Mouse (Mus musculus): ENCODE measurements at regions not wholly inside any gene's neighbourhood (a gene's known extent, or its start where the extent isn't known, plus 50 kb on each side); places are given as distances from the start of the nearest gene placed in this dataset.
A peak's percentile ranks its signal among the peaks of the same experiment; 100 is the strongest.

- intact Hi-C loops (cut with DNase I) = no loop called here
- TF ChIP-seq CTCF (IDR thresholded peaks at IDR 0.05) (no peak), POLR2A (IDR thresholded peaks at IDR 0.05; ENCODE audit: insufficient read depth, low read depth, low read length) (no peak), EP300 (IDR thresholded peaks at IDR 0.05; ENCODE audit: insufficient read depth, low read depth, low read length) (no peak)
- Histone ChIP-seq H3K27me3 (ENCODE audit: control insufficient read depth, insufficient read depth, low read length) (no peaks in the 10 kb centered on the region), H3K36me3 (ENCODE audit: control insufficient read depth, insufficient read depth, low read length) (no peaks in the 10 kb centered on the region), H3K4me1 (ENCODE audit: control insufficient read depth, insufficient read depth, low read length) (no peaks in the 10 kb centered on the region), H3K9ac (ENCODE audit: low read depth, low read length) (no peak overlapping the region), H3K79me2 (replicated peaks; ENCODE audit: control insufficient read depth, insufficient read depth, low read length) (no peaks in the 10 kb centered on the region), H3K4me3 (no peak overlapping the region), H3K27ac (no peak overlapping the region)
- WGBS = 84% methylated on average over 4 of the region's 4 CpGs
- DNase-seq = no peak
Measured at GRCm38 (mm10) chr11:25321494-25321893, 889.1 kb downstream of the 5730522E02Rik start.

GRCm38 (mm10) chr11:25314645-25315044 lies 895.9 kb downstream of the 5730522E02Rik start:
- H3K27me3 ChIP-seq (ENCODE audit: control insufficient read depth, insufficient read depth, low read length) = no peaks in the 10 kb centered on the region
- no peaks in the 10 kb centered on the region for H3K36me3 ChIP-seq (ENCODE audit: control insufficient read depth, insufficient read depth, low read length)
- no peak for TF ChIP-seq CTCF (IDR thresholded peaks at IDR 0.05)
- no peak for TF ChIP-seq POLR2A (IDR thresholded peaks at IDR 0.05; ENCODE audit: insufficient read depth, low read depth, low read length)
- TF ChIP-seq EP300 (IDR thresholded peaks at IDR 0.05; ENCODE audit: insufficient read depth, low read depth, low read length) = no peak
- no peak for DNase-seq
- intact Hi-C loops (cut with DNase I) = no loop called here
- H3K4me3 ChIP-seq = no peak overlapping the region
- H3K9ac ChIP-seq (ENCODE audit: low read depth, low read length) = no peak overlapping the region
- WGBS = 72% methylated on average over 10 of the region's 10 CpGs
- no peaks in the 10 kb centered on the region for H3K4me1 ChIP-seq (ENCODE audit: control insufficient read depth, insufficient read depth, low read length)
- H3K79me2 ChIP-seq (replicated peaks; ENCODE audit: control insufficient read depth, insufficient read depth, low read length) = no peaks in the 10 kb centered on the region
- H3K27ac ChIP-seq = no peak overlapping the region

- H3K9ac ChIP-seq (ENCODE audit: low read depth, low read length) = no peak overlapping the region
- H3K79me2 ChIP-seq (replicated peaks; ENCODE audit: control insufficient read depth, insufficient read depth, low read length) = no peaks in the 10 kb centered on the region
- intact Hi-C loops (cut with DNase I) = no loop called here
Measured at GRCm38 (mm10) chr11:25313879-25314278, 896.7 kb downstream of the 5730522E02Rik start.

GRCm38 (mm10) chr11:25313308-25313707 lies 897.3 kb downstream of the 5730522E02Rik start:
- H3K27me3 ChIP-seq (ENCODE audit: control insufficient read depth, insufficient read depth, low read length) = no peaks in the 10 kb centered on the region
- no peaks in the 10 kb centered on the region for H3K36me3 ChIP-seq (ENCODE audit: control insufficient read depth, insufficient read depth, low read length)
- DNase-seq = no peak
- H3K9ac ChIP-seq (ENCODE audit: low read depth, low read length) = no peak overlapping the region
- TF ChIP-seq CTCF (IDR thresholded peaks at IDR 0.05) (no peak), POLR2A (IDR thresholded peaks at IDR 0.05; ENCODE audit: insufficient read depth, low read depth, low read length) (no peak), EP300 (IDR thresholded peaks at IDR 0.05; ENCODE audit: insufficient read depth, low read depth, low read length) (no peak)
- no peaks in the 10 kb centered on the region for H3K4me1 ChIP-seq (ENCODE audit: control insufficient read depth, insufficient read depth, low read length)
- H3K4me3 ChIP-seq = no peak overlapping the region
- H3K27ac ChIP-seq = no peak overlapping the region
- H3K79me2 ChIP-seq (replicated peaks; ENCODE audit: control insufficient read depth, insufficient read depth, low read length) = no peaks in the 10 kb centered on the region
- intact Hi-C loops (cut with DNase I) = no loop called here
- WGBS = 41% methylated on average over 4 of the region's 4 CpGs

More at GRCm38 (mm10) chr11:25313879-25314278, 896.7 kb downstream of the 5730522E02Rik start:
- Histone ChIP-seq H3K27me3 (ENCODE audit: control insufficient read depth, insufficient read depth, low read length) (no peaks in the 10 kb centered on the region), H3K27ac (no peak overlapping the region), H3K4me3 (no peak overlapping the region), H3K36me3 (ENCODE audit: control insufficient read depth, insufficient read depth, low read length) (no peaks in the 10 kb centered on the region), H3K4me1 (ENCODE audit: control insufficient read depth, insufficient read depth, low read length) (no peaks in the 10 kb centered on the region)
- no peak for TF ChIP-seq EP300 (IDR thresholded peaks at IDR 0.05; ENCODE audit: insufficient read depth, low read depth, low read length)
- TF ChIP-seq POLR2A (IDR thresholded peaks at IDR 0.05; ENCODE audit: insufficient read depth, low read depth, low read length) = no peak
- no peak for TF ChIP-seq CTCF (IDR thresholded peaks at IDR 0.05)
- WGBS = 17% methylated on average over 8 of the region's 8 CpGs
- no peak for DNase-seq

- Histone ChIP-seq H3K27me3 (ENCODE audit: control insufficient read depth, insufficient read depth, low read length) (no peaks in the 10 kb centered on the region), H3K36me3 (ENCODE audit: control insufficient read depth, insufficient read depth, low read length) (no peaks in the 10 kb centered on the region), H3K4me1 (ENCODE audit: control insufficient read depth, insufficient read depth, low read length) (no peaks in the 10 kb centered on the region), H3K9ac (ENCODE audit: low read depth, low read length) (no peak overlapping the region), H3K4me3 (no peak overlapping the region), H3K27ac (no peak overlapping the region), H3K79me2 (replicated peaks; ENCODE audit: control insufficient read depth, insufficient read depth, low read length) (no peaks in the 10 kb centered on the region)
- intact Hi-C loops (cut with DNase I) = no loop called here
- no peak for TF ChIP-seq POLR2A (IDR thresholded peaks at IDR 0.05; ENCODE audit: insufficient read depth, low read depth, low read length)
- no peak for TF ChIP-seq EP300 (IDR thresholded peaks at IDR 0.05; ENCODE audit: insufficient read depth, low read depth, low read length)
- TF ChIP-seq CTCF (IDR thresholded peaks at IDR 0.05) = no peak
- 34% methylated on average over 3 of the region's 3 CpGs for WGBS
- no peak for DNase-seq
Measured at GRCm38 (mm10) chr11:25310754-25311153, 899.8 kb downstream of the 5730522E02Rik start.

DNA sequence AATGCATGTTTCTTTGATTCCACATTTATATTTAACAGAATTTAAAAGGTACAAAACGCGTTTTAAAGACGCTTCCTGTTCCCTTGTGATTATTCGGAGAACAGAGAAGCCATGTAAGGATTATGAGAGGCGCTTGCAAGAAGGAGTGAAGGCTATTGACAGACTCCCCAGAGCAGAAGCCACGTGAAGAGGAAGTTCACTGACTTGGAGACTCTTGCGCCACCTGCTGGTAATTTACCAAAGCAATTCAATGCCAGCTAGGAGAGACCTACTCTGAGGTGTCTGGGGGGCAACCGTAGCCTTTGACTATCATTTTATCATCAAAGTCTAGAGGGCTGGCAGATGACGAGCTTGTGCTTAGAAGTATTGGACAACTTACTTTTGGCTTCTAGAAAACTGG lies 909.4 kb downstream of the 5730522E02Rik start:
- WGBS = 15% methylated on average over 9 of the region's 9 CpGs
- Histone ChIP-seq H3K79me2 (replicated peaks; ENCODE audit: control insufficient read depth, insufficient read depth, low read length) (no peaks in the 10 kb centered on the region), H3K9ac (ENCODE audit: low read depth, low read length) (no peak overlapping the region), H3K27ac (no peak overlapping the region), H3K4me3 (no peak overlapping the region), H3K36me3 (ENCODE audit: control insufficient read depth, insufficient read depth, low read length) (no peaks in the 10 kb centered on the region), H3K27me3 (ENCODE audit: control insufficient read depth, insufficient read depth, low read length) (no peaks in the 10 kb centered on the region), H3K4me1 (ENCODE audit: control insufficient read depth, insufficient read depth, low read length) (no peaks in the 10 kb centered on the region)
- no peak for TF ChIP-seq POLR2A (IDR thresholded peaks at IDR 0.05; ENCODE audit: insufficient read depth, low read depth, low read length)
- peak; percentile 78 for TF ChIP-seq CTCF (IDR thresholded peaks at IDR 0.05)
- peak; percentile 27 to 29 for DNase-seq
- intact Hi-C loops (cut with DNase I) = loop anchor here (2.0 to 5.0 kb wide), 2 partner anchors 889 to 1220 kb away; no protein-coding TSS in a partner anchor
